Mouse (Mus musculus): ENCODE data around the gene 1300017J02Rik. TPM values are rescaled to one million over a fixed set of nuclear protein-coding genes. Genes with fewer than 3 reads are reported as not detected.

The 1300017J02Rik gene
- total RNA-seq, 2 experiments from 2014 or later: 1.2 to 1.4 TPM

- no peak for DNase-seq (ENCODE audit: low spot score in 2 of 2)
Observed at GRCm38 (mm10) chr9:103275676-103276075, 29.2 kb downstream of the 1300017J02Rik start.

- no peak for DNase-seq (ENCODE audit: low spot score in 2 of 2)
Observed at GRCm38 (mm10) chr9:103274819-103275218, 30.1 kb downstream of the 1300017J02Rik start.

- no peak for DNase-seq (ENCODE audit: low spot score in 2 of 2)
Observed at GRCm38 (mm10) chr9:103271104-103271503, 33.8 kb downstream of the 1300017J02Rik start.

- no peak for DNase-seq (ENCODE audit: low spot score in 2 of 2)
Observed at GRCm38 (mm10) chr9:103265778-103266177, 39.1 kb downstream of the 1300017J02Rik start.

- DNase-seq (ENCODE audit: low spot score in 2 of 2): no peak
Observed at GRCm38 (mm10) chr9:103252906-103253305, 52.0 kb downstream of the 1300017J02Rik start.

- DNase-seq (ENCODE audit: low spot score in 2 of 2): no peak
Observed at GRCm38 (mm10) chr9:103248618-103249017, 56.3 kb downstream of the 1300017J02Rik start.

DNA sequence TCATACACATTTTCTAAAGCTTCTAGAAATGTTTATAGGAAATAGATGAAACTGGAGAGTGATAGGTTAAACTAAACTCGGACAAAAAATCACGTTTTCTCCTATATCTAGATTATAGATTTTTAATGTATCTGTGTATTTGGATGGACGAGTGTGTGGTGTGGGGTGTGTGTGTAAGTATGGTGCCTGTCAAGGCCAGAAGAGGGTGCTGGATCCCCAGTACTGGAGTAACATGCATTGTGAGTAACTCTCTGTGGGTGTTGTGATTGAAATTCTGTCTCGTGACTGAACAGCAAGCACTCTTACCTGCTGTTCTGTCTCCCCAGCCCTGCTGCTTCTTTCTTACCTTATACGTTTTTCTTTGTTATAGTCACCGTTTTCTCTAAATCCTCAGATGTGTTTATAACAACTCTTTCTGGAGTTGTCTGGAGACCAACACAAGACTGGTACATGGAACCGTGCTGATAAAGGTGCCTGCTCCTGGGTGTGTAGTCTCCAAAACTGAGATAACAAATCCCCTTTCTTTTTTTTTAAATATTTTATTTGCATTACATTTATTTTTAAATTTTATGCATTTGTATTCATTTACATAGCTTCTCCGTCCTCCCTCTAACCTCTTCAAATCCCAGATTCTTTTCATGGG is 58.2 kb downstream of the 1300017J02Rik start:
- no peak for DNase-seq (ENCODE audit: low spot score in 2 of 2)

DNA sequence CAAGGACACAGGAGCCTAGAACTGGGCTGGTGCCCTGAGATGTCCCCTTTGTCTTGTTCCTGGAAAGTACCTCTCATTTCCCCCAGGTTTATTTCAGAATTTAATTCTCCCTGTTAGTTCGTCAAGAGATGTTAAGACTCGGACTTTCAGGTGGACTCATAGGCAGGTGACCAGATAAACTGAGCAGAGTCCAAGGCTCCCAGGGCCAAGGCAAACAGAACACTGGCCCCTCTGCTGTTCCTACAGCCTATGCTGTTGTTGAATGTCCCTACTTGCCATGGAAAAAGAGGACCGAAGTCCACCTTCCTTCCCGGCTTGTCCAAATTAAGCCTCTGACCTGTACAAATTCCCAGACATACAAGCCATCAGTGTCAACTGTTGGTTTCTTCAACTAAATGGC is 61.2 kb downstream of the 1300017J02Rik start:
- no peak for DNase-seq (ENCODE audit: low spot score in 2 of 2)

DNA sequence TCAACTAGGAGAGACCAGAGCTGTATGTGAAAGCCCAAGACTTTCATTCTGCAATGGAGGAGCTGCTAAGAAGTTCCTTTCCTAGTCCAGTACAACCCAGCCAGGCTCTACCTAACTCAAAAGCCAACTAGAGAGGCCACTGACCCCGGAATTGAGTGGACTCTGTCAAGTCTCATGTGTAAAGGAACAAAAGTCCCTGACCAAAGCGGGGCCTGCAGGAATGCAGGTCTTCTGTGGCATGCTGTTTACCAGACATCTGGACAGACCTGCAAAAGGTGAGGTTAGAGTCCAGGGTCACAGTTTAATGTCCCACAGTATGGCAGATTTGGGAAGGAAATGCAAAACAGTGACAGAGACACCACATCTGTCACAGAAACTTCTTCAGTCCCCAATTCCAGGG is 63.7 kb downstream of the 1300017J02Rik start:
- no peak for DNase-seq (ENCODE audit: low spot score in 2 of 2)

- no peak for DNase-seq (ENCODE audit: low spot score in 2 of 2)
Observed at GRCm38 (mm10) chr9:103239471-103239870, 65.4 kb downstream of the 1300017J02Rik start.

DNA sequence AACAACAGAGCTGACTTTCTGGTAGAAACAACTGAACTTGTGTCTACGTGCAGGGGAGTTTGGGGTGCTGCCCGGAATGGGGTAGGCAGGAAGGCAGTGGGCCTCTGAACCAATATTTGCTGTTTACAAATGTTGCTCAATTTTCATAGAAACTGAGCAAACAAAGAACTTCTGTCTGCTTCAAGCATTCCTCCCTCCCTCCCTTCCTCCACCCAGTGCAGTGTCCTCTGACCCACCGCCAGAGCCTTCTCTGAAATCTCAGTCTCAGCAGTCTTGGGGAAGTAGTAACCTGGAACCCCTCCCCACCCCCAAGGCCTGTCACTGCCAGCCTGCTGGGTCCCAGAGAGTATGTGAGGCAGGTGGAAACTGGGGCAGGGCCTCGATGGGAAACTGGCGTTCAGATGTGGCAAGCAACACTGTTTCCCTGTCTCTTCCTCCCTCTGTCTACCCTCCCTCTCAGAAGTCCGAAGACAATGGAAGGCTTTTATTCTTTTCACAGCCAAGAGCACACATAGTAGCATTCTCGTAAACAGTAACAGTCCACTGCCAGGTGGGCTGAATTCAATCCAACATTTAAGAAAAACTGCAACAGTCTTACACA is 70.2 kb downstream of the 1300017J02Rik start:
- DNase-seq (ENCODE audit: low spot score in 2 of 2): no peak

GRCm38 (mm10) chr9:103234059-103234458 is 70.8 kb downstream of the 1300017J02Rik start:
- no peak for DNase-seq (ENCODE audit: low spot score in 2 of 2)

DNA sequence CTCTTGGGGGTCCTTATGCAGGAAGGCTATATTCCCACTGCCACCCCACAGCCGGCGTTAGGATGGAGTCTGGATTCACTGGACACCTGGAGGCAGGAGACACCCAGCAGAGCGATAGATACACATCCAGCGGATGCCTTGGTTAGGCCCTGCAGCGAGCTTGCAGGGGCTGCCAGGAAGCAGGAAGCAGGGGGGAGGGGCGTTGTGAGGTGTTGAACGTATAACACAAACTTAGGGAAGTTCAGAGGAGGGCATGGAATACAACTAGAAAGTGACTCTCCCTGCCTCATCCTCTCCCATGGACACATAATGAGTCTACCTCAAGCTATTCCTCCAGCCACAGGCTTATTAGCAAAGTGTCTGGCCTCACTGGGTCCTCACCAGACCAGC is 71.9 kb downstream of the 1300017J02Rik start:
- no peak for DNase-seq (ENCODE audit: low spot score in 2 of 2)

DNA sequence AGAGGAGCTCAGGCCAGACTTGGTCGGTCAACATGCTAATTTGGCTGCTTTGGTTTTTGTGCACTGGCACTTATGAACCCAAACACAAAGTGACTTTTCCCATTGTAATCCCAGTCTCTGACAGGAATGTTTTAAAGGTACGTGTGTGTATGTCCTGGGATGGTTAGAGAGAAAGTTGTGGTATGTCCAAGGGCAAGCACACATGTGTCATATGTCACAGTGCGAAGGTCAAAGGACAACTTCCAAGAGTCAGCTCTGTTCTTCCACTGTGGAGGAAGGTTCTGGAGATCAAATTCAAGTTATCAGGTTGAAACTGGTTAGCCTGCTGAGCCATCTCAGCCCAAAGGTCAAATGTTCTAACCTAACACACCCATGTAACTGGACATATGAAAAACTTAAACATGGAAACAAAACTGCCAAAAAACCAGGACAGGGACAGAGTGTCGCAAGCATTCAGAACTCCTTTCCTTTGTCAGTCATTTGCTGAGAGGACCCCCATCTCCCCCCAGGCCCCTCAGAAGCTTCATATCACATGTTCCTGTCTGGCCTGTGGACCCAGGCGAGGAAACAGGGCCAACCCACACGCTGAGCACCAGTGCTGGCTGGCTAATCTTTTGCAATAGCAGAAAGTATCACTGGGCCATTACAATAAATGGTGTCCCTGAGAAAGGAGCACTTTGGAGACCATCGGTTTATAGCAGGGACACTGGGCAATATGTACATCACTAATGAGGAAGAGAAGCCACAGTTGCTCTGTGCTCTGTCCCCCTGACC is 72.5 kb downstream of the 1300017J02Rik start:
- DNase-seq (ENCODE audit: low spot score in 2 of 2): no peak

DNA sequence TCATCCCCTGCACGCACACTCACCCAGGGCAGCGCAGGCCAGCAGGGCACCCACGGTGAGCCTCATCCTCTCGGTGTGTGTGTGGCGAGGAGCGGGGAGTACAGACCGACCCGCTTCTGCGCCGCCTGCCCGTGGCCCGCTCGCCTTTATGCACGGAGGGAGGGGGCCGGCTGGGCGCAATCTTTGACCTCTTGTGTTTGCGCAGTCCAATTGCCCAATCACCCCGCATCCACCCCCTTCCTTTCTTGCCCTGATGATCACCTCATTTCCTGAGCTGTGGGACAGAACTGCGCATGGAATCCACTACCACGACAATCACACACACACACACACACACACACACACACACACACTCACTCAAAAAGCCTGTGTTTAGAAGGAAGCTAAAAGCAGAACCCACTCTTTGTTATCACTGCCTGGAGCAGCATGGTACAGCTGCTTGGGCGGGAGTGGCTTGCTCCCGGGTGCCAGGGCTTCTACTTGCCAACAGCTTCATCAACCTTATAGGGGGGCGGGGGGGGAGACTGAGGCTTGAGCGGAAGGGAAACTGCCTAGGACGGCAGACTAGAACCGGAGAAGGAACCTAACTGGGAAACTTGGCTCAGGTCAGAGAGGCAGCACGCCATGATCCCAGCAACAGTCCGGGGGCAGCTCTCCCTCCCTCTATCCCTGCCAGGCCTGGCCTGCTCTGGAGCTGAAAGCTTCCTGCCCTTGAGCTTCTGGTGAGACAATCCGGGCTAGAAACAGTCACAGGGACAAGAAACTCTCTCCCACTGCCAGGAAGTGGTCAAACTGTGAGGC is 74.5 kb downstream of the 1300017J02Rik start, which contains the start of the genes Gm20425 and Trf:
TSS of gene Gm20425 (minus strand) at position 157 of the 801 bp plus-strand sequence.
TSS of gene Trf (minus strand) at position 294 of the 801 bp plus-strand sequence.
- DNase-seq (ENCODE audit: low spot score in 2 of 2): peak in 1 of 2 experiments; percentile 19

DNA sequence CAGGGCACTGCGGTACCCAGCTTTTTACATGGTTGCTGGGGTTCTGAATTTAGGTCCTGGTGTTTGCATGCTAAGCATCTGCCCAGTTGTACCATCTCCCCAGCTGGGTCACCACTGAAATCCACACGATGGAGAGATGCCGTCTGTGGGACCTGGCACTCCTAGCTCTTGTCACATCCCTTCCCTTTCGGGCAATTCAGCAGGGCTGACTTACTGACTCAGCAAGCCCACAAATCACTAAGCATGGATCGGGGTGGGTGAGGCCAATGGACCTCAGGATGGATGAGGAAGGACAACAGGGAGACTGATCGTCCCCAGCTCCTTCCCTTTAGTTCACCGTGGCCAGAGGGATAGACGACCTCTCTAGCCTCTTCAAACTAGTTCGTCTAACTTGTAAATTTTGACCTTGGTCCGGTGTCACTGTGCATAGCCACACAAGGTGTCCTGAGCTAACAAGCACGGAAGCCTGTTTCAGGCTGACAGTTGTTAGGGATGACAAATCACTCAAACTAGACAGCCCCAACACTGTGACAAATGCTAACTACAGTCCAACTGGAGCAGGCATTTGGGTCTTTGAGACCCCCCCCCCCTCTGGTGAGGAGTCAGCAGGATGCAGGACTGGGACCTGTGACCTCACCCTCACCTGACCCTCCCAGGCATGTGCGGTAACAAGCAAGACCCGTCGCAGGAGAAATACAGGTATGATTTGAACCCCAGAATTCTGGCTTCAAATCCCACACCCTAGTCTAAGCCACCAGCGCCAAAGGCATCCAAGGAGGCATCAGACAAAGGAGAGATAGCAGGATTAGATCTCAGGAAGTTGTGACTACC is 75.6 kb downstream of the 1300017J02Rik start:
- DNase-seq (ENCODE audit: low spot score in 2 of 2): no peak

DNA sequence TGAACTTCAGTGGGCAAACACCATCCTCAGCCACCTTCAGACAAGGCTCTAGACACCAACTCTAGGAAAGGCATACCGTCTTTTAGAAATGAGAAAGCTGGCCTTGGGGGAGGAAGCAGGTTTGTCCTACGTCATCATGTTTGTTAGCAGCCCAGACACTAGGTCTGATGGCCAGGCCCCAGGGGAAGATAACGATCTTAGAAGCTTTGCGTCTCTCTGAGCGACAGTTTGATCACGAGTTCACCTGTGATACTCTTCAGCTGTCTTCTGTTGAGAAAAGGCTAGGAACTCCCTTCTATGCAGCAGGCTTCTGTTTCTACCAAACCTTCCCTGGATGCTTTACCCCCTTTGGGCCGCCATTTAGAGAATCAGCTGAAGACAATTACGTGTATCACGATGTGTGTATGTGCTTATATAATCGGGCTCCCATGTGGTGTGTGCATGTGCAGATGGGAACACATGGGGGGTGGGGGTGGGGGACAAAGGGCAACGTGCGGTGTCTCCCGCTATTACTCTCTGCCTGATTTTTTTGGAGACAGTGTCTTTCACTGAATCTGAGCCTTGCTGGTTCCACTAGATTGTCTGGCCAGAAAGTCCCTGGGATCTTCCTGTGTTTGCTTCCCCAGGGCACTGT is 76.4 kb downstream of the 1300017J02Rik start:
- no peak for DNase-seq (ENCODE audit: low spot score in 2 of 2)

DNA sequence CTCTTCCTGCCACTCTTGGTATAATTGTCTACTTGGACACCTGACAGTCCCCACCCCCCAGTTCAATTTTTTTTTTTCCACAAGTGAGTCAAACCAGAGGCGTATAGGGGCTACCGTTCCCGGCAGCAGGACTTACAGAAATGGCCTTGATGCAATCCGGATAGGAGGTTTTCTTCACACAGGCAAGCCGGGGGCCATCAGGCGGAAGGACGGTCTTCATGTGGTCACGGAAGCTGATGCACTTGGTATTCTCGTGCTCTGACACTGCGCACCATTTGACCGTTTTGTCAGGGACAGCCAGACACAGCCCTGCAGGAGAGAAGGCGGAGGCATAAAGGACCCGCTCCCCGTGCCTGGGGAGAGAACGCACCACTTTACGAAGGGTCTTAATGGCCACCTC is 77.1 kb downstream of the 1300017J02Rik start:
- DNase-seq (ENCODE audit: low spot score in 2 of 2): no peak

- peak in 1 of 2 experiments; percentile 44 for DNase-seq (ENCODE audit: low spot score in 2 of 2)
Observed at GRCm38 (mm10) chr9:103226806-103227205, 78.1 kb downstream of the 1300017J02Rik start.

GRCm38 (mm10) chr9:103225464-103225863 is 79.4 kb downstream of the 1300017J02Rik start:
- no peak for DNase-seq (ENCODE audit: low spot score in 2 of 2)

Measured in gastrocnemius, postnatal 4 days (tissue).